Mouse (Mus musculus): ENCODE results near the gene Fgfr2.

The Fgfr2 gene

GRCm38 (mm10) chr7:133120221-133120751 is 2.9 kb downstream of the Fgfr2 start:
- CTCF ChIA-PET = no interaction called here

- CTCF ChIA-PET = no interaction called here
These were observed 5.3 kb downstream of the Fgfr2 start for GRCm38 (mm10) chr7:133117815-133118214.

- CTCF ChIA-PET = no interaction called here
These were observed 6.6 kb downstream of the Fgfr2 start for GRCm38 (mm10) chr7:133116542-133116941.

- CTCF ChIA-PET = no interaction called here
These were observed 7.3 kb downstream of the Fgfr2 start for GRCm38 (mm10) chr7:133115886-133116285.

GRCm38 (mm10) chr7:133114847-133115470 is 8.2 kb downstream of the Fgfr2 start:
- CTCF ChIA-PET = no interaction called here

- CTCF ChIA-PET = interaction anchor here (0.7 kb wide), 1 partner anchor 56 kb away, joined by 5 read pairs; no protein-coding TSS in a partner anchor
These were observed 9.8 kb downstream of the Fgfr2 start for GRCm38 (mm10) chr7:133113185-133113895.

GRCm38 (mm10) chr7:133112351-133112831 is 10.8 kb downstream of the Fgfr2 start:
- CTCF ChIA-PET = interaction anchor here (0.6 kb wide), 1 partner anchor 309 kb away, joined by 4 read pairs; no protein-coding TSS in a partner anchor

GRCm38 (mm10) chr7:133109442-133109841 is 13.7 kb downstream of the Fgfr2 start:
- CTCF ChIA-PET = no interaction called here

- CTCF ChIA-PET = no interaction called here
These were observed 14.5 kb downstream of the Fgfr2 start for GRCm38 (mm10) chr7:133108695-133109094.

GRCm38 (mm10) chr7:133102578-133102977 is 20.6 kb downstream of the Fgfr2 start:
- CTCF ChIA-PET = no interaction called here

- CTCF ChIA-PET = no interaction called here
These were observed 22.1 kb downstream of the Fgfr2 start for GRCm38 (mm10) chr7:133101070-133101469.

GRCm38 (mm10) chr7:133100178-133100577 is 23.0 kb downstream of the Fgfr2 start:
- CTCF ChIA-PET = no interaction called here

GRCm38 (mm10) chr7:133099266-133099665 is 23.9 kb downstream of the Fgfr2 start:
- CTCF ChIA-PET = interaction anchor here (0.6 kb wide), 1 partner anchor 1217 kb away, joined by 3 read pairs; no protein-coding TSS in a partner anchor

- CTCF ChIA-PET = interaction anchor here (0.6 kb wide), 1 partner anchor 1216 kb away, joined by 3 read pairs; no protein-coding TSS in a partner anchor
These were observed 24.9 kb downstream of the Fgfr2 start for GRCm38 (mm10) chr7:133098118-133098793.

GRCm38 (mm10) chr7:133095610-133096009 is 27.5 kb downstream of the Fgfr2 start:
- CTCF ChIA-PET = interaction anchor here (0.6 kb wide), 1 partner anchor 398 kb away, joined by 3 read pairs; no protein-coding TSS in a partner anchor

- CTCF ChIA-PET = interaction anchor here (0.6 kb wide), 1 partner anchor 399 kb away, joined by 3 read pairs; no protein-coding TSS in a partner anchor
These were observed 28.2 kb downstream of the Fgfr2 start for GRCm38 (mm10) chr7:133094711-133095495.

GRCm38 (mm10) chr7:133094161-133094560 is 29.0 kb downstream of the Fgfr2 start:
- CTCF ChIA-PET = no interaction called here

GRCm38 (mm10) chr7:133093731-133094130 is 29.4 kb downstream of the Fgfr2 start:
- CTCF ChIA-PET = no interaction called here

GRCm38 (mm10) chr7:133090641-133091040 is 32.5 kb downstream of the Fgfr2 start:
- CTCF ChIA-PET = no interaction called here

- CTCF ChIA-PET = no interaction called here
These were observed 33.4 kb downstream of the Fgfr2 start for GRCm38 (mm10) chr7:133089621-133090260.

- CTCF ChIA-PET = no interaction called here
These were observed 34.3 kb downstream of the Fgfr2 start for GRCm38 (mm10) chr7:133088830-133089261.
